Mouse (Mus musculus): Measurements from ENCODE around the gene Purb.

Purb gene

GRCm38 (mm10) chr11:6475867-6476484, at the start of gene Purb:
TSS of gene Purb (minus strand) at chr11:6475917.
- peak; percentile 93 for DNase-seq

GRCm38 (mm10) chr11:6525241-6525640, 49.5 kb upstream of the Purb start:
- no peak for DNase-seq

DNA sequence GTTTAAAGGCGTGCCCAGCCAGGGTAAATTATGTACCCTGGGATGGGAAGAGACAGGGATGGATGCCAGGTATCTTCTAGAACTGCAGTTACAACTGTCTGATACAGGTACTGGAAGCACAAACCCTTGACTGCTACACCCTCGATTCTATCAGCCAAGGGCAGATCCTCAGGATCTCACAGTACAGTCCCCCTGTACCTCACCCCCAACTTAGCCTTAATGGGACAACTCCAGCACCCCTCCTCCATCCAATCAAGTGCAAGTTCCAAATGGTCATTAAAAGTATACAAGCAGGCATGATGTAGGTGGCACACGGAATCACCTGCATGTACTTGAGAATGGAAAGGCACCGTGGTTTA, 49.1 kb upstream of the Purb start:
- no peak for DNase-seq

DNA sequence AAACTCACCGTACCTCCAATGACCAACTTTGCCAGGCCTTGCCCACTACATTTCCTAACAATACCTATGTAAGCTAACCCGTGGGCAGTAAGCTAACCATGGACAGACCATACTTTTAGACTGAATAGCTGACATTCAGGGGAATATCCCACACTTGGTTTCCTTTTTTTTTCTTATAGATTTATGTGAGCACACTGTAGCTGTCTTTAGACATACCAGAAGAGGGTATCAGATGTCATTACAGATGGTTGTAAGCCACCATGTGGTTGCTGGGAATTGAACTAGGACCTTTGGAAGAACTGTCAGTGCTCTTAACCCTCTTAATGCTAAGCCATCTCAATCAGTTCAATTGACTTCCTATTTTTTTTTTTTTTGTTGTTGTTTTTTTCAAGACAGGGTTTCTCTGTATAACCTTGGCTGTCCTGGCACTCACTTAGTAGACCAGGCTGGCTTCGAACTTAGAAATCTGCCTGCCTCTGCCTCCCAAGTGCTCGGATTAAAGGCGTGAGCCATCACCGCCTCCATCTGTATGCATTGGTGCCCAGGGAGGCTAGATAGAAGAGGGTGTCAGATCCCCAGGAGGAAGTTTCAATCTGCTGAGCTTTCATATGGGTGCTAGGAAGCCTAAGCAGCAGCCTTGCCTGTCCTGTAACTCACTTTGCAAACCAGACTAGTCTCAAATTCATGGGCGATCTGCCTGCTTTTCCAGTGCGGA, 48.6 kb upstream of the Purb start:
- no peak for DNase-seq

GRCm38 (mm10) chr11:6523662-6524088, 48.0 kb upstream of the Purb start:
- no peak for DNase-seq

- DNase-seq, result no peak
Measured at GRCm38 (mm10) chr11:6522782-6523525, 47.2 kb upstream of the Purb start.

- no peak for DNase-seq
Measured at GRCm38 (mm10) chr11:6520507-6521173, 44.9 kb upstream of the Purb start, which contains the start of gene Myo1g. TSS of gene Myo1g (minus strand) at chr11:6520965.

- no peak for DNase-seq
Measured at GRCm38 (mm10) chr11:6519491-6520033, 43.8 kb upstream of the Purb start.

DNA sequence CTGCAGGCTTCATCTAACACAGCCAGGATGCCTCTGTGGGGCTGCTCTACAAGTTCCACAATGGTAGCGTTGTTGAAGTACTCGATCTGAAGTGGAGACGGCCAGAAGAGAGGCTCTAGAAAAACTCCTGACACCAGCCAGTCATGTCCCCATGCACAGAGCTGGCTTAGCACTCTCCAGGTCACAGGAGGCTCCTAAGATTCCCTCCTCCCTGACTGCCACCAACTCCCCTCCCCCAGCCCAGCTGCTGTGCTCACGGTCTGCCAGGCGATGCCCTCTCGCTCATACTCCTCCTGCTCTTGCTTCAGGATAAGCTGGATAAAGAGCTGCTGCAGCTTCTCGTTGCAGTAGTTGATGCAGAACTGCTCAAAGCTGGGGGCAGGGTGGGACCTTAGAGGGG, 39.1 kb upstream of the Purb start:
- peak; percentile 87 for DNase-seq

GRCm38 (mm10) chr11:6508269-6508876, 32.7 kb upstream of the Purb start:
- no peak for DNase-seq

DNA sequence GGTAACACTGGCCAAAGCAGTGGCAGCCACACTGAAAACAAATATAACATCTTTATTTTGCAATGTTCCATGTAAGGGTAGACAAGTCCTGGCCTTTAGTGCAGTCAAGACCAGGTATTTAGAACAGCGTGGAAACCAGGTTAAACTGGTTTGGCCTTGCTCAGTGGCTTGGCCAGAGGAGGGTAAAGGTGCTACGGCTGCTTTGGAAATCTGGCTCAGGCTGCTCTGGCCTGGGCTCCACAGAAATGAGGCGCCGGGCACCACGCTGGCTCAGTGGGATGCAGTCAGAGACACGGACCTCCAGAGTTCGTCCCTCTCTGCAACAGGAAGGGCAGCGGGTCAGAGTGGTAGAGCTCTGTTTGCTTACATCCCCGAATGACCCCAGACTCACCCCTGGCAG, 30.8 kb upstream of the Purb start:
- no peak for DNase-seq

GRCm38 (mm10) chr11:6504689-6505088, 29.0 kb upstream of the Purb start:
- no peak for DNase-seq

DNA sequence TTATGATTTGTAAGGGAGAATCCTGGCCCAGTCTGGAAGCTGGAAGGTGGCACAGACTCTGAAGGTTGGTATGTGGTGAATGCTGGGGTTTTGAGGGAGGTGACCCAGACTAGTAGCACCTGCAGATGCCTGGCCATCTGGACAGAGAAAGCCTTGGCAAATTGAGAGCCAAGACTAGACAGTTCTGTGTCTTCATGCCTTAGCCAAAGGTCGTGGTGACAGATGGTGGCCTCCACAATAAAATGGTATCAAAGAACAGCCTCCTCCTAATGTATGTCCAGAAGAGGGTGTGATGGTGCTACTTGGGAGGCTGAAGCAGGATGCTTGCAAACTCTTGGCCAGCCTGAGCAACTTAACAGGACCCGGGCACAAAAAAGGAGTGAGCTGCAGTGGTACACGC, 28.5 kb upstream of the Purb start:
- DNase-seq, result no peak

DNA sequence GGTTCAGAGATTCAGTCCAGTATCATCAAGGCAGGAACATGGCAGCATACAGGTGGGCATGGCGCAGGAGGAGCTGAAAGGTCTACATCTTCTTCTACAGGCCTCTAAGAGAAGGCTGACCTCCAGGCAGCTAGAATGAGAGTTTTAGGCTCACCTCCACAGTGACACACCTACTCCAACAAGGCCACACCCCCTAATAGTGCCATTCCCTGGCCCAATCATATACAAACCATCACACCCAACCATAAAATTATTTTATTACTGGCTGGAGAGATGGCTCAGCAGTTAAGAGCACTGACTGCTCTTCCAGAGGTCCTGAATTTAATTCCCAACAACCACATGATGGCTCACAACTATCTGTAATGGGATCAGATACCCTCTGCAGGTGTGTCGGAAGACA, 26.8 kb upstream of the Purb start:
- DNase-seq, result no peak

DNA sequence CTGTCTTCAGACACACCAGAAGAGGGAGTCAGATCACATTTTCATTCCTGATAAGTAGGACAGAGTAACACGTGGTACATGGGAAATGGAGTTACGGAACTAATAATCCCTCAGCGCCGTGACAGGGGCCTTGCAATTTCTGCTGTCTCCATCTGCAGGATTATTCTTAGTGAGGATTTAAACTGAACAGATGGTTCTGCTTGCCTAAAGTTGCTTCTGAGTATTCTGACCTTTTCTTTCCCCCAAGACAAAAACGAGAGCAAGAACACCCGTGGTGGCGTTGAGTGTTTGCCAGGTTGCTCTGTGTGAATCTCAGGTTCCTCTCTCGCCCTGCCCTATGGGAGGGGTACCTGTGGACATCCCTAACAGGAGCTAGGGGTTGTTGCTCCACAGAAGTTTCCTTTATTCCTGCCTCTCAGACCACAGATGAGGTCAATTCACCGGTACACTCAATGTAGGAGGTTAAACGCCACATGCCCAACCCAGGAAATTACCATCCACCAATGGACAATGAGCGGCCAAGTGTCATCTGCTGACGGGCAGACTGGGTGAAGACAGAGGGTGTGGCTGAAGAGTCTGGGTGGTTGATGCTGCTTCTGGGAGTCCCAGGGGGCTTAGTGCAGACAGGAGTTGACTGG, 21.7 kb upstream of the Purb start:
- peak; percentile 83 for DNase-seq

GRCm38 (mm10) chr11:6489691-6490503, 14.2 kb upstream of the Purb start:
- peak; percentile 55 for DNase-seq

DNA sequence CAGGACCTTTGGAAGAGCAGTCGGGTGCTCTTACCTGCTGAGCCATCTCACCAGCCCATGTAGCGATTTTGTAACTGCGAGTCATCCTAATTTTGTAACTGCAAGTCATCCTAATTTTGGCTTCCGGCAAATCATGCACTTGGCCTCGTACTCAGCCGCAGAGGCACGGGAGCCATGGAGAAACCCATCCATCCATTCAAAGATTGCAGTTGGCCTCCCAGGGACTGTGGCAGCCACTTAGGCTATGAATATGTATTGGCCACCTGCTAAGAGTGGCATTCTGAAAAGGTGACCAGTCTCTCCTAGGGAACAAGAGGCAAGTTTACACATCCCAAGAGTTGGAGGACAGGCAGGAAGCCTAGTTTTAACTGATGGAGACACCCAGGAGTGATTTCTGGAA, 13.5 kb upstream of the Purb start:
- DNase-seq, result no peak

- no peak for DNase-seq
Measured at GRCm38 (mm10) chr11:6488041-6488684, 12.4 kb upstream of the Purb start.

DNA sequence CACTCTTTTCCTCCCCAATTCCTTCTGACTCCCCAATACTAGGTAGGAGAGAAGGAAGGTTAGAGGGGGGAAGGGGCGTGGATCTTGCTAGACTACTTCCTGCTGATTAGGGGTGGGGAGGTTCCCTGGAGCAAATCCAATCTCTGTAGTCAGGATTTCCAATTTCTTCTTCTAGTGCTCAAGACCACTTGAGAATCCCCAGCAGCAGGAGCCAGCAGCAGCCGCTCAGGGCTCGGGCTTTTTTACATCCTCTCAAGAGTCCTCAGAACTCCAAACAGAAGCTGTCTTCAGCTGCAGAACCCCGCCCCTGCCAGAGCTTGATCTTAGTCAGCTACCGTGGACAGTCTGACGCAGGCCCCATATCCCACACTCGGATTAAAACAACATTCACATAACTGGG, 11.8 kb upstream of the Purb start:
- DNase-seq, result no peak

DNA sequence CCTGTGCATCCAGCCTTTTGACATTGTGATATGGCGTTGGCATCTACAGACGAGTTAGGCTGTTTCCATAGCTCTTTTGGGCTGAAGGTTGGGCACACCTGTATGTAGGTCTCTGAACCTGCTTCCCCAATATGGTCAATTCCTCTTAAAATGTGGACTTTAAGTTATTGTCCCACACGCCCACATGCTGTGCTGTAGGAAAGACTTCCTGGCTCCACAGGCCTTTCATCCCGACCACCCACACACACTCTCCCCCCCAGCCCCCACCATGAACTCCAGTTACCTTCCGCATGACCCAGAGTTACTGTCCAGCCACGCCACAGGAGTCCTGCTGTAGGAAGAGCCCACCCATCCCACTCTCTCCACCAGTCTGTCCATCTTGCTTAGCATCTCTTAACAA, 11.2 kb upstream of the Purb start:
- no peak for DNase-seq
